In the genomic region with DNA sequence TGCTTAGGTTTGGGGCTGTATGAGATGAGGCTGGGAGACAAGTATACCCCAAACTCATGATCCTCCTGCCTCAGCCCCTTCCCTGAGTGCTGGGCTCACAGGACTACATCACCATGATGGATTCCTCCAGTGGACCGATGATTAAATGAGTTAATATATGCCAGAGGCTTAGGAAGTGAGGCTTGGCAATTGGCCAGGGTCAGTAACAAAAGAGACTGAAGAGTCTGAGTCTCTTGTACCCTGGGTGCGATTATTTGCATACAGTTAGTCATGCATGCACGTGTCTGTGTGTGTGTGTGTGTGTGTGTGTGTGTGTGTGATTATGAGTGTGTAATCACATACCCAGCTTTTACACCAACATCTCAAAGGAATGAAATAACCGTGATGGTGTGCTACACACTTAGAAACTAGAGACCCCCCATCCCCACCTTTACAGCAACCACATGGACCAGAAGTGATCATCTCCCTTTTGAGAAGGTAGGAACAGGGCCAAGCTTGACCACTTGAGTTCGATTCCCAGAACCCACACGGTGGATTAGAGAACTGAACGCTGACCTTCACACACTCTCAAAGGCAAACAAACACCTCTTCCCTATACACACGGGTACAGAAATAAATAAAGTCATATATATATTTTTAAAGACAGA, we compare ENCODE assay signal across 8 mouse cellular contexts. TPM values are rescaled to one million over a fixed set of nuclear protein-coding genes. Genes with fewer than 3 reads are reported as not detected.
A peak's percentile ranks its signal among the peaks of the same experiment; 100 is the strongest.
DNase-seq lines count a peak whose midpoint lies in the region; ATAC-seq and TF ChIP-seq lines count a peak whose summit lies in the region.

No protein-coding gene starts in this region.

- TF ChIP-seq POLR2A in cortical plate, adult 2 months (IDR thresholded peaks at IDR 0.05; ENCODE audit: extremely low read depth, insufficient read depth, low read length): no peak

- intact Hi-C loops in left cerebral cortex, postnatal 4 days (cut with DNase I): no loop called here
- intact Hi-C loops in heart, postnatal 14 days (cut with DNase I): no loop called here

- 65% methylated on average over 8 of the region's 8 CpGs for WGBS in midbrain, embryonic 11.5 days

- no peak overlapping the region for H3K4me3 ChIP-seq in cortical plate, adult 2 months (ENCODE audit: insufficient read depth, low read length)
- H3K4me3 ChIP-seq in midbrain, embryonic 11.5 days (ENCODE audit: low read depth, low read length): no peak overlapping the region

- H3K27me3 ChIP-seq in midbrain, embryonic 11.5 days (ENCODE audit: control insufficient read depth, insufficient read depth, low read length): peaks cover 12% of the 10 kb centered on the region

- TF ChIP-seq CTCF in cortical plate, adult 2 months (IDR thresholded peaks at IDR 0.05; ENCODE audit: extremely low read depth, insufficient read depth, low read length): no peak

- ATAC-seq in midbrain, embryonic 11.5 days (ENCODE audit: low FRiP score): no peak

- peak; percentile 39 for DNase-seq in left cerebral cortex, postnatal 4 days
- no peak for DNase-seq in left cerebral cortex, adult 18-20 months (ENCODE audit: low spot score in 2 of 2)
- peak; percentile 53 to 63 for DNase-seq in heart, postnatal 14 days
- peak; percentile 64 to 77 for DNase-seq in kidney, postnatal 4 days
- DNase-seq in midbrain, embryonic 11.5 days (ENCODE audit: low spot score, missing footprints): no peak
- DNase-seq in frontal cortex, postnatal 25 days (ENCODE audit: low spot score in 2 of 2): no peak
- no peak for DNase-seq in thymus, postnatal 25 days

- H3K9me3 ChIP-seq in midbrain, embryonic 11.5 days (ENCODE audit: control insufficient read depth, low read length): no peaks in the 10 kb centered on the region

- H3K27ac ChIP-seq in cortical plate, adult 2 months (ENCODE audit: insufficient read depth, low read length): peak overlapping the region; percentile 99
- H3K27ac ChIP-seq in midbrain, embryonic 11.5 days (ENCODE audit: low read depth, low read length): peak overlapping the region; percentile 3; the same call in 1 of the 2 replicates

- no peak overlapping the region; the same call in 1 of the 2 replicates for H3K4me2 ChIP-seq in midbrain, embryonic 11.5 days

- H3K4me1 ChIP-seq in cortical plate, adult 2 months (ENCODE audit: control insufficient read depth, insufficient read depth, low read length): peaks cover 13% of the 10 kb centered on the region
- peaks cover 16% of the 10 kb centered on the region for H3K4me1 ChIP-seq in midbrain, embryonic 11.5 days (ENCODE audit: control insufficient read depth, insufficient read depth, low read length)

- no peak overlapping the region for H3K9ac ChIP-seq in midbrain, embryonic 11.5 days (ENCODE audit: low read length)

- H3K36me3 ChIP-seq in midbrain, embryonic 11.5 days (ENCODE audit: control insufficient read depth, insufficient read depth, low read length): no peaks in the 10 kb centered on the region

RNA-seq across cellular contexts. Expression of a gene that starts 3.3 kb away (rescaled TPM):
- 1 to 10 TPM; 6.7 to 7.9 TPM for total RNA-seq in left cerebral cortex, postnatal 4 days (2021)
- 1 to 10 TPM; 3.1 to 3.2 TPM for total RNA-seq in left cerebral cortex, adult 18-20 months (2021)
- polyA plus RNA-seq in cortical plate, adult 2 months (2012; rRNA removed): 3.3 and 4.0 TPM in 2 replicates
- total RNA-seq in heart, postnatal 14 days (2021): 1 to 10 TPM; 4.9 to 5.4 TPM
- 3.9 and 5.2 TPM in 2 replicates for polyA plus RNA-seq in midbrain, embryonic 11.5 days (2014; fragmentation: Nextera tagmentation; extraction: Ambion mirVana)

RNA-seq across cellular contexts. Expression of a gene that starts 14.9 kb away (rescaled TPM):
- 1 to 10 TPM; 5.2 to 6.8 TPM for total RNA-seq in left cerebral cortex, postnatal 4 days (2021)
- 1 to 10 TPM; 5.3 to 5.8 TPM for total RNA-seq in left cerebral cortex, adult 18-20 months (2021)
- polyA plus RNA-seq in cortical plate, adult 2 months (2012; rRNA removed): 2.9 and 3.0 TPM in 2 replicates
- total RNA-seq in heart, postnatal 14 days (2021): under 1 TPM; 0.05 TPM
- polyA plus RNA-seq in midbrain, embryonic 11.5 days (2014; fragmentation: Nextera tagmentation; extraction: Ambion mirVana): 0.10 and 0.22 TPM in 2 replicates

RNA-seq across cellular contexts. Expression of a gene that starts 31.2 kb away (rescaled TPM):
- total RNA-seq in left cerebral cortex, postnatal 4 days (2021): 100 to 1,000 TPM; 110 to 120 TPM
- 100 to 1,000 TPM; 147 to 181 TPM for total RNA-seq in left cerebral cortex, adult 18-20 months (2021)
- polyA plus RNA-seq in cortical plate, adult 2 months (2012; rRNA removed): 263 and 268 TPM in 2 replicates
- total RNA-seq in heart, postnatal 14 days (2021): 100 to 1,000 TPM; 101 to 108 TPM
- 101 and 108 TPM in 2 replicates for polyA plus RNA-seq in midbrain, embryonic 11.5 days (2014; fragmentation: Nextera tagmentation; extraction: Ambion mirVana)

Comparison
In these comparisons a context has a peak if more than half of its experiments do, and no peak if none do; other contexts are left out.
1. DNase-seq: peak in left cerebral cortex, postnatal 4 days (single experiment), heart, postnatal 14 days (2 of 2) and kidney, postnatal 4 days (2 of 2); none in left cerebral cortex, adult 18-20 months (0 of 2), midbrain, embryonic 11.5 days (single experiment), frontal cortex, postnatal 25 days (0 of 2) and thymus, postnatal 25 days (single experiment).
2. RNA of a gene that starts 14.9 kb away (total RNA-seq): 5.2 to 6.8 TPM in left cerebral cortex, postnatal 4 days and 5.3 to 5.8 TPM in left cerebral cortex, adult 18-20 months; 0.05 TPM in heart, postnatal 14 days; every median in the first group is over 4 times any median in the second.